Mouse (Mus musculus) bone marrow, adult 2 months (tissue): ENCODE measurements at regions not wholly inside any gene's neighbourhood (a gene's known extent, or its start where the extent isn't known, plus 50 kb on each side); places are given as distances from the start of the nearest gene placed in this dataset.

Experiments
- CTCF ChIP-seq: fragments of 200-500 bp; IDR thresholded peaks from 2 replicates; pipeline ENCODE4 v1.5.1; 2011; ENCODE audit warnings: low read length, control low read depth; ENCODE audit not compliant: control insufficient read depth, insufficient read depth
- POLR2A ChIP-seq: fragments of 200-500 bp; IDR thresholded peaks from 2 replicates; pipeline ENCODE4 v1.6.1; 2011; ENCODE audit warnings: low read depth, mild to moderate bottlenecking, control low read depth, low read length, borderline replicate concordance; ENCODE audit not compliant: control insufficient read depth

GRCm38 (mm10) chr1:76897431-76897830 is 617.5 kb downstream of the Epha4 start:
- TF ChIP-seq POLR2A (no peak), CTCF (no peak)
